Mouse (Mus musculus): ENCODE data around the gene Akap3. TPM values are rescaled to one million over a fixed set of nuclear protein-coding genes. Genes with fewer than 3 reads are reported as not detected.

Akap3 gene
- total and polyA plus RNA-seq, 2 experiments from 2014 or later = 0.12 TPM; not detected in 1

DNA sequence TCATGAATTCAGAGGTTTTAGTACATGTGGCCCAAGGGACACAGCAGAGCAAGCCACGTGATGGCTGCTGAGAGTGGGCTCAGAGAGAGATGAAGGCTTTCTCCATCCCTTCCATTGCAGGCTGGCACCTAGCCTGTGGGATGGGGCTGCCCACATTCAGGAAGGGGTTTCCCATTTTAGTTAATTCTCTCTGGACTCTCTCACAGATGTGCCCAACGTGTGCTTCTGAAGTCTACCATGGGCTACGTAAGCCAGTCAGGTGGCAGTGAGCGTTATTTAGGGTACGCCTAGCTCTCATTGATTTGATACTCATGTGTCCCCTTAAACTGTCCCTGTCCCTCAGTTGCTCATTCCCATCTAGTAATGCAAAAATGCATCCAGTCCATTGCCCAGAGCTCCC lies 62.0 kb downstream of the Akap3 start:
- DNase-seq (no peak), ATAC-seq (no peak)
- Histone ChIP-seq H3K4me2 (ENCODE audit: low read depth) (no peak overlapping the region), H3K36me3 (ENCODE audit: insufficient read depth) (no peaks in the 10 kb centered on the region), H3K9me3 (ENCODE audit: low read length) (no peaks in the 10 kb centered on the region), H3K4me3 (ENCODE audit: low read depth, low read length) (no peak overlapping the region), H3K4me1 (ENCODE audit: insufficient read depth) (no peaks in the 10 kb centered on the region), H3K27me3 (ENCODE audit: insufficient read depth, low read length) (no peaks in the 10 kb centered on the region), H3K27ac (ENCODE audit: low read depth, low read length) (no peak overlapping the region), H3K9ac (no peak overlapping the region)
- no peak for TF ChIP-seq CTCF (IDR thresholded peaks at IDR 0.05; ENCODE audit: low read depth)
- 77% methylated on average over 5 of the region's 5 CpGs for WGBS

DNA sequence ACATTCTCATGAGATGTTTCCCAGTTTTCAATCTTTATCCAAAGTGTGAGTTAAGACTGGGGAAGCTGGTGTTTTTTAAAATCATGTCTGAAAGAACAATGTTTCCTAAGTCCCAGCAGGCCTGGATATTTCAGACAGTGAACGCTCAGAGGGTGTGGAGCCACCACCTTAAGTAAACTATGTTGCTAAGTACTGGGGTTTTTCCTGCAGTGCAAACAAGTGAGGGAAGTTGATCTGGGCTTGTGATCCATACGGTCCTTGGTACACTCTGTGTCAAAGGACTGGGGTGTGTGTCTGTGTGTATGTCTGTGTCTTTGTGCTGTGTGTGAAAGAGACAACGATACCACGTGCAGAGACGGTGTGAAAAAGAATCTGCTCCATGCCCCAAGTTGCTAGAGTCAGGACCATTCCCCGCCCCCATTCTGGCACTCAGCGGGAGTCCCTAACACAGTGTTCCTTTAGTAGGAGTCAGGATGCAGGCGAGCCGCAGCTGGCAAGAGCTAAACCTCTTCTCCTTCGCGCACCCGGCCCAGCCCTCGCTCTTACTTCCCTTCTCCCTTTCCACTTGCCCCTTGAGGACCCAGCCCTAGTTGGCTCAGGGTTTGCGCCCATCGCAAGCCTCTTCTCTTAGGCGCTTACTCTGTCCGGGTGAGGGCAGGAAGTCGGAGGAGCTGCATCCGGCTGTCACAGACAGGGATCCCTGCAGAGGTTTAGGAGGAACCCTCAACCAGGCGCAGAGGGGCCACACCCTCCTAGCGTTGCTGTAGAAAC lies 68.4 kb downstream of the Akap3 start, which contains the start of gene Dyrk4:
Gene Dyrk4 (minus strand): TSS at position 729 of the 771 bp plus-strand sequence.
- no peak within 1 kb of the TSS for H3K4me3 ChIP-seq (ENCODE audit: low read depth, low read length)
- no peak within 1 kb of the TSS for H3K9ac ChIP-seq
- 0 out of 2 replicates have a peak within 1 kb of the TSS, but pooled peaks have one; percentile 17 for H3K4me2 ChIP-seq (ENCODE audit: low read depth)

More for the DNA sequence above, 68.4 kb downstream of the Akap3 start, which contains the start of gene Dyrk4:
- TF ChIP-seq CTCF (IDR thresholded peaks at IDR 0.05; ENCODE audit: low read depth) = no peak
- no peak within 1 kb of the TSS for H3K27ac ChIP-seq (ENCODE audit: low read depth, low read length)
- 0 out of 2 replicates have a peak, but pooled peaks have one; percentile 20 for ATAC-seq
- 0 out of 2 replicates have a peak, but pooled peaks cover 9% of the 10 kb centered on the region for H3K36me3 ChIP-seq (ENCODE audit: insufficient read depth)
- H3K27me3 ChIP-seq (ENCODE audit: insufficient read depth, low read length) = no peaks in the 10 kb centered on the region
- no peaks in the 10 kb centered on the region for H3K4me1 ChIP-seq (ENCODE audit: insufficient read depth)
- 8% methylated on average over 21 of the region's 21 CpGs for WGBS
- DNase-seq = no peak
- H3K9me3 ChIP-seq (ENCODE audit: low read length) = no peaks in the 10 kb centered on the region

Other genes starting within 250 kb of the Akap3 start
- gene Kcna1, start 206.7 kb upstream of the Akap3 start, total RNA-seq (2014; rRNA removed) = 4.8 and 5.9 TPM in 2 replicates
- gene Kcna1, start 206.7 kb upstream of the Akap3 start, polyA plus RNA-seq (2015; fragmentation: Nextera tagmentation; extraction: Ambion mirVana) = 3.6 and 4.4 TPM in 2 replicates
- 49.2 and 49.6 TPM in 2 replicates for gene Kcna6, start 112.4 kb upstream of the Akap3 start, total RNA-seq (2014; rRNA removed)
- 14.4 and 19.9 TPM in 2 replicates for gene Kcna6, start 112.4 kb upstream of the Akap3 start, polyA plus RNA-seq (2015; fragmentation: Nextera tagmentation; extraction: Ambion mirVana)
- gene Ndufa9, start 4.0 kb upstream of the Akap3 start, total RNA-seq (2014; rRNA removed) = 113 and 117 TPM in 2 replicates
- gene Ndufa9, start 4.0 kb upstream of the Akap3 start, polyA plus RNA-seq (2015; fragmentation: Nextera tagmentation; extraction: Ambion mirVana) = 213 and 225 TPM in 2 replicates
- gene Dyrk4, start 68.7 kb downstream of the Akap3 start, total RNA-seq (2014; rRNA removed) = not detected in 2 replicates
- gene Dyrk4, start 68.7 kb downstream of the Akap3 start, polyA plus RNA-seq (2015; fragmentation: Nextera tagmentation; extraction: Ambion mirVana) = not detected in 2 replicates
- 6.2 and 7.0 TPM in 2 replicates for gene Rad51ap1, start 86.5 kb downstream of the Akap3 start, total RNA-seq (2014; rRNA removed)
- 9.3 and 11.0 TPM in 2 replicates for gene Rad51ap1, start 86.5 kb downstream of the Akap3 start, polyA plus RNA-seq (2015; fragmentation: Nextera tagmentation; extraction: Ambion mirVana)
- 33.6 and 46.8 TPM in 2 replicates for gene D6Wsu163e, start 86.9 kb downstream of the Akap3 start, total RNA-seq (2014; rRNA removed)
- 34.5 and 35.0 TPM in 2 replicates for gene D6Wsu163e, start 86.9 kb downstream of the Akap3 start, polyA plus RNA-seq (2015; fragmentation: Nextera tagmentation; extraction: Ambion mirVana)
- not detected in 2 replicates for gene Fgf6, start 162.5 kb downstream of the Akap3 start, total RNA-seq (2014; rRNA removed)
- not detected in 2 replicates for gene Fgf6, start 162.5 kb downstream of the Akap3 start, polyA plus RNA-seq (2015; fragmentation: Nextera tagmentation; extraction: Ambion mirVana)
- gene Fgf23, start 219.8 kb downstream of the Akap3 start, total RNA-seq (2014; rRNA removed) = 0.15 and 0.38 TPM in 2 replicates
- gene Fgf23, start 219.8 kb downstream of the Akap3 start, polyA plus RNA-seq (2015; fragmentation: Nextera tagmentation; extraction: Ambion mirVana) = 0.08 and 0.13 TPM in 2 replicates